Mouse (Mus musculus) olfactory bulb, adult 2 months (tissue): ENCODE measurements around the gene Ubxn10. TPM values are rescaled to one million over a fixed set of nuclear protein-coding genes. Genes with fewer than 3 reads are reported as not detected.
A peak's percentile ranks its signal among the peaks of the same experiment; 100 is the strongest.

Experiments
- H3K27ac ChIP-seq: fragments of 200-500 bp; 2 replicates; pipeline ENCODE4 v1.5.1; 2012; ENCODE audit warnings: low read depth, low read length; ENCODE audit not compliant: insufficient read depth
- H3K4me1 ChIP-seq: fragments of 200-500 bp; 2 replicates; pipeline ENCODE4 v1.6.1; 2012; ENCODE audit warnings: low read length; ENCODE audit not compliant: control insufficient read depth, insufficient read depth
- H3K4me3 ChIP-seq: fragments of 200-500 bp; 2 replicates; pipeline ENCODE4 v1.5.1; 2012; ENCODE audit warnings: mild to moderate bottlenecking, low read depth, low read length, moderate library complexity; ENCODE audit not compliant: insufficient read depth
- CTCF ChIP-seq: fragments of 200-500 bp; IDR thresholded peaks from 2 replicates; pipeline ENCODE4 v1.5.1; 2012; ENCODE audit warnings: low read depth, mild to moderate bottlenecking, low read length, moderate library complexity; ENCODE audit not compliant: insufficient read depth
- POLR2A ChIP-seq: fragments of 200-500 bp; IDR thresholded peaks from 2 replicates; pipeline ENCODE4 v1.6.1; 2012; ENCODE audit warnings: mild to moderate bottlenecking, low read depth, low read length, moderate library complexity; ENCODE audit not compliant: insufficient read depth
- WGBS: fragments of 180-500 bp; shearing (Covaris S2); methylation state at CpG from one replicate; pipeline ENCODE4 v1.1.7; 2018; 5-methylcytosine and 5-hydroxymethylcytosine counted together
- polyA plus RNA-seq: library from polyadenylated mRNA; stranded (reverse); fragments of >200 nt; gene quantifications from 2 replicates; pipeline ENCODE4 v1.2.4, GENCODE M21; 2012; ENCODE audit warnings: low replicate concordance; ENCODE audit not compliant: missing spikeins, insufficient read depth, insufficient read length

Ubxn10 gene
- polyA plus RNA-seq, 1 experiment, result not detected

GRCm38 (mm10) chr4:138745884-138746283 lies 8.9 kb upstream of the Ubxn10 start:
- Histone ChIP-seq H3K27ac (no peak overlapping the region), H3K4me1 (peaks cover 19% of the 10 kb centered on the region), H3K4me3 (no peak overlapping the region)
- no peak for TF ChIP-seq CTCF
- no peak for TF ChIP-seq POLR2A
- 78% methylated on average over 4 of the region's 4 CpGs for WGBS

- Histone ChIP-seq H3K4me1 (peaks cover 30% of the 10 kb centered on the region), H3K4me3 (no peak overlapping the region), H3K27ac (no peak overlapping the region)
- no peak for TF ChIP-seq CTCF
- WGBS, result 37% methylated on average over 7 of the region's 7 CpGs
These were observed 2.3 kb upstream of the Ubxn10 start for GRCm38 (mm10) chr4:138739136-138739851.

- Histone ChIP-seq H3K27ac (no peak overlapping the region), H3K4me1 (peaks cover 29% of the 10 kb centered on the region), H3K4me3 (no peak overlapping the region)
- WGBS, result 99% methylated on average over 4 of the region's 4 CpGs
- TF ChIP-seq POLR2A, result no peak
- no peak for TF ChIP-seq CTCF
These were observed 2.1 kb downstream of the Ubxn10 start for GRCm38 (mm10) chr4:138734863-138735262.

GRCm38 (mm10) chr4:138734105-138734504 lies 2.9 kb downstream of the Ubxn10 start:
- no peak overlapping the region for H3K27ac ChIP-seq
- H3K4me1 ChIP-seq, result peaks cover 21% of the 10 kb centered on the region
- TF ChIP-seq CTCF (no peak), POLR2A (no peak)
- H3K4me3 ChIP-seq, result no peak overlapping the region
- 90% methylated on average over 7 of the region's 7 CpGs for WGBS

GRCm38 (mm10) chr4:138729018-138729703 lies 7.8 kb downstream of the Ubxn10 start:
- Histone ChIP-seq H3K4me1 (peaks cover 13% of the 10 kb centered on the region), H3K27ac (no peak overlapping the region), H3K4me3 (no peak overlapping the region)
- WGBS, result 57% methylated on average over 9 of the region's 9 CpGs
- TF ChIP-seq POLR2A, result no peak
- TF ChIP-seq CTCF, result no peak

- H3K4me3 ChIP-seq, result no peak overlapping the region
- no peak overlapping the region for H3K27ac ChIP-seq
- TF ChIP-seq POLR2A (no peak), CTCF (no peak)
- H3K4me1 ChIP-seq, result peaks cover 22% of the 10 kb centered on the region
- 81% methylated on average over 5 of the region's 5 CpGs for WGBS
These were observed 11.2 kb downstream of the Ubxn10 start for GRCm38 (mm10) chr4:138725751-138726150.

- Histone ChIP-seq H3K27ac (no peak overlapping the region), H3K4me1 (peaks cover 22% of the 10 kb centered on the region), H3K4me3 (peak overlapping the region; percentile 25)
- 11% methylated on average over 13 of the region's 13 CpGs for WGBS
- TF ChIP-seq CTCF (no peak), POLR2A (no peak)
These were observed 11.9 kb downstream of the Ubxn10 start for GRCm38 (mm10) chr4:138725127-138725461.

GRCm38 (mm10) chr4:138724354-138725126 lies 12.4 kb downstream of the Ubxn10 start, which contains the start of gene Pla2g2c:
Gene Pla2g2c, plus strand, starts transcription at chr4:138724792.
- H3K27ac ChIP-seq, result no peak within 1 kb of the TSS
- peak within 1 kb of the TSS; percentile 25 for H3K4me3 ChIP-seq
- H3K4me1 ChIP-seq, result peaks cover 22% of the 10 kb centered on the region
- TF ChIP-seq CTCF, result no peak
- no peak for TF ChIP-seq POLR2A
- WGBS, result 46% methylated on average over 18 of the region's 18 CpGs
